Mouse (Mus musculus): ENCODE measurements at regions not wholly inside any gene's neighbourhood (a gene's known extent, or its start where the extent isn't known, plus 50 kb on each side); places are given as distances from the start of the nearest gene placed in this dataset.

DNA sequence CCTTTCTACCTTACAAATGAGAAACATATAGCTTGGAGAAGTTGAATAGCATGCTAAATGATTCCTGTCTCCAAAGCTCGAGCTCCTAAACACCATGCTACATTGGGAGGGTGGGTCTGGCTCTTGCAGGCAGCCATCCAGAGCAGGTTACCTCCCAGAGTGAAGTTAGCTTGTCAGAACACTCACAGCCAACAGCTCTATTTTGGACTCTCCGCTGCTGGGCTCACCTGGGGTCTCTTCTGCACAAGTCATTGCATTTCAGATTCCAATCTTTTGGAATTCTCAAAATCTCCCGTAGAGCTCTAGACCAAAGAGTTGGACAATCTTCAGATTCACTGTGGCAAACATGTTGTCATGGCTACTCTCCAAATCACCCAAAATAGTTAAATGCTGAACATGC is 142.0 kb upstream of the Hnrnpa3 start:
- DNase-seq, result no peak

DNA sequence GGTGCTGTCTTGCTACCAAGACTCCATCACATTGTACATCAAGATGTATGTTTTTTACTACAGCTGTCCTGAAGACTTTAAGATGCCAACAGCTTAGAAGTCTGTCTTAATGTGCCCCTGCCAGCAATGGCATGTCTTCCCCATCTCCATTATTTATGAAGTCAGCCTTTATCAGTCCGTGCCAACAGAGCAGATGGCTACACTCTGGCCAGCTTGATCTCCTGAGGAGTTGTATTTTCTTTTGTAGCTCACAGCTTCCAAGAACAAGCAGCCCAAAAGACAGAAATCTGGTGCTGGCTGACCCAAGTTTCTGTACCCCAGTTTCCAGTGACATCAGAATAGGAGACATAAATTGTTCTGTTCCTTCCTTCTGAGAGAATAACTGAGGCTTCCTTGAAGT is 140.5 kb upstream of the Hnrnpa3 start:
- no peak for DNase-seq

DNA sequence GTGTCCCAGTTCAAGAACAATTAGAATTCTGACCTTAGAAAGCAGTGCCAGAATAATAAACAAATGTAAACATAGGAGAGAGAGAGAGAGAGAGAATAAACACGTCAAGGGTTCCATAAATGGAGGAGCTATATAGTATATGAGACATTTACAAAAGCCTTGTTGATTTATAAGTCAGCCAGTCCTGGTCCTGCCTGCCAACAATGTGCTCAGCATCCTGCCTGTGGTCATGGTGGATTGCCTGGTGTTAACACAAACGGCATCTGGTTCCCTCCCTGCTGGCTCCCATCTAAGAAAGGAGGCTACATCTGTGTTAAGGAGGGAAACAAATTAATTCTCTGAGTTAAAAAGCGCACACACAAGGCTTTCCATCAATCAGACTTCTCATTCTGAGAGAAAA is 133.5 kb upstream of the Hnrnpa3 start:
- no peak for DNase-seq

DNA sequence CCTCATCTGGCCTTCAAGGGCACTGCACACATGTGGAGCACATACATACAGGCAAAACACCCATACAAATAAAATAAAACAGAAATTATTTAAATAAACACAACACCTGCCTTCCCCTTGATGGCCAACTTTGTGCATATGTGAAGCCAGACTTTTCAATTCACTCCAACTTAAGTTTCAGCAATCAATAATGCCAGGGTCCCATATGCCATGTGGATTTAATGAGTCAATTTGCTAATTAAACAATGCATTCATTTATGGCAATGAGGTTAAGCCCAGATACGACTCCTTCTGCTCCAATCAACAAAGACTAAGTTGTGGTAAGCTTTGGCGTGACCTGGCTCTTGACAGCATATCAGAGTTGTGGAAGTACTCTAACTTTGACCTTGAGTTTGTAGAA is 130.4 kb upstream of the Hnrnpa3 start:
- no peak for DNase-seq

DNA sequence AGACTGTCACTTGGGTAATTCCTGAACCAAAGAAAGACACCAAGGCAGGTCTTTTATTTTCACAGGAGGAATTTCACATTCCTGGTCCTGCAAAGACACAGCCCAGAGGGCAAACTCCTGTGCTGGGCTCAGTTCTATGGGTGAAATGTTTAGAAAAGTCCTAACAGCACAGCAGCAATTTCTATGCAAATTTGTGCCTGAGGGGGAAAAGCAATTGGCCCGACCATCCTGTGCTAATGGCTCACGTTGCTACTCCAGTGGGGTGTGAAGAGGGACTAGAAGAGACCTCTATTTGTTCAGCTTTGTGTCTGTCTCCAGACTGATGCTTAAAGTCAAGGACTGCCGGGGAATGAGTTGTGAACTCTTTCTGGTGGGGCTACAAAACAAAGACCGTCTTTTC is 120.9 kb upstream of the Hnrnpa3 start:
- no peak for DNase-seq

DNA sequence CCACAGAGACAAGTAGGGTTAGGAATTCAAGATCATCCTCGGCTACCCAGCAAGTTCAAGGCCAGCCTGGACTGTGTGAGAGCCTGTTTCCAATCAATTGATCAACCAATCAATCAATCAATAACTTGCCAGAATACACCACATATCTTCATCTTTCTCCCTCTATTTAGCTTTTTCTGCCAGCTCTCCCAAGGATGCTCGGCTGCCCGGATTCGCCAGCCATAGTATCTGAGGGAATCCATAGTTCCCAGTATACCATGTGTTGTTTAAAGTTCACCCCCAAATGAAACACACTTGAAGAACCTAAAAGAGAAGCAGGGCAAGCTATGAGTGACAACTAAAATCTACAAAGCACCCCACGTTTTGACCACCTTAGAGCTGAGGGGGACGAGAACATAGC is 119.3 kb upstream of the Hnrnpa3 start:
- no peak for DNase-seq

DNA sequence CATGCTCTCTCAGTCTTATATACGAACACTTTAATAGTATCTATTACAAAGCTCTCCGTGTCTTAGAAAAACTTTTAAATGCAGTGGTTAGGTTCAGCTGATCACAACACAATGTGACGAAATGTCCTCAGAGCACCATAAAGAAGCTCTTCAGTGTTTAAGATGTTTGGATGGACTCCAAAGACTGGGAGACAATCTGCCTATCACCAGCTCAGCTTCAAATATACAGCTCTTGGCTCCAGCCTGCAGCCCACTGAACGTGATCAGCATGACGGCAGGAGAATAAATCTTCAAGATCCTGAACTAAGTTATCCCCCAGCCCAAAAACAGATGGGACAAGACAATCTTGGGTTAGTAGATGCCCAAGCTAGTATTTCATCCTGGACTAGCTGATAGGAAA is 116.7 kb upstream of the Hnrnpa3 start:
- DNase-seq, result no peak

DNA sequence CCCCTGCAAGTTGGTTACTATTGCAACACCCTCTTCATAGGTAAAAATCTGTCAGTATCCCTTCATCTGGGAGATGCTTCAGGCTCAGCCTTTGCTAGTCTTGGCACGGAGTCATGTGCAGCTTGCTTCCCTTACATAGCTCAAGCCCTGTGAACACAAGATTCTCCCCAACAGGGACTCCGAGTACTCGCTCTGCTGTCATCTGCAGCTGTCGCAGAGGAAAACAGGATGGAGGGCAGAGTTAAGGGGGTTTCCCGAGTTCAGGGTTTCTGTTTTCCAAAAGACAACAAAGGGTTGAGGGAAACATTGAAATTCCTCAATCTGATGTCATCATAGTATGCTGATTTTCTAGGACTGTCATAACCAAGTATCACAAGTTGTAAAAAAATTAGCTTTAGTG is 116.3 kb upstream of the Hnrnpa3 start:
- DNase-seq, result peak; percentile 38

DNA sequence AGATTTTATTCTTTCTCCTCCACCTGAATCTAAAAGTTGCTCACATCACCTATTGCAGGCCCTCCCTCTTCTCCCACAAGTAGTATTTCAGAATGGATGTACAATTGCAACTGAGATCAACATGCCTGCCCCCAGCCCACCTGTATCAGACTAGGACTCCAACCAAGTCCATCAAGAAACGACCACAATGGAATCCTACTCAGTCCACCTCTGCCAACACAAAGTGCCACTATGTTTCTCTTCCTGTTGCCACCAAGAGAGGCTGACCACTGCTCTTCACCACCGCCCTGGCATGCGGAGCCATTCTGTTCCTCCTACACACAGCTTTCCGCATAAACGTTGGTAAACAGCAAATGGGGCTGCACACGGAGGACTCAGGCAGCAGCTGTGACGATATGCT is 113.1 kb upstream of the Hnrnpa3 start:
- DNase-seq, result no peak

DNA sequence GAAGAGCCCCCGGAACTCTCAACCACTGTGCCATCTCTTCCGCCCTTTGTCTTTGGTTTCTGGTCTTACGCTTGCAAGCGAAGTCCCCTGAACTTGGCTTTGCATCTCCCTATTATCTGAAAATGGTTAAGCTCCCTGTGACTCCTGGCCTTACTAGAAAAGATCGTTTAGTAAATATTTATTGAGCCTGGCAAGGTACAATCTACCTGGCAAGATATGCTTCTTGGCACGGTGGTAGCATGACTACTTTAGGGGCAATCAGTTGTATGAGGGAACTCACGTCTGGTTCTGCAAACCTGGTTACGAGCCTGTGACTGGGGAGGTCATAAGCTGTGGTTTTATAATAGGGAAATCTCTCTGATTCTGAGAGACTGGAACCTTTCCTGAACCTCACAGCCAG is 103.4 kb upstream of the Hnrnpa3 start:
- DNase-seq, result no peak

DNA sequence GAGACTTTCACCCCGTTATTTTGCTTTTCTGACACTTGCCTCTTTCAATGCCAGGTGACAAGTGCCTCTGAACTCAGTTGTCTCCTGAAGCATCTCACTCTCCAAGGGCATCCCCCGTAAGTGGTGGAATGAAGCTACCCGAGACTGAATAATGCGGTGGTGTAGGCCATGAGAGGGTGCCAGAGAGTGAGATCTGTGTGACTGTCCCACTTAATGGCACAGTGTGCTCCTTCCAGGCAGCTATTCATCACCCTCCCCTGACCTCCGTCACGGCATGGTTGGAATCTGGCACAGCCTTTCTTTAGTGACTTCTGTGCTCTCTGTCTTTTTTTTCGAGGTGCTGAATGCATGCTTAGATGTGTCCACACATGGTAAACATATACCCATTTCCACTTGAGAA is 102.3 kb upstream of the Hnrnpa3 start:
- no peak for DNase-seq

DNA sequence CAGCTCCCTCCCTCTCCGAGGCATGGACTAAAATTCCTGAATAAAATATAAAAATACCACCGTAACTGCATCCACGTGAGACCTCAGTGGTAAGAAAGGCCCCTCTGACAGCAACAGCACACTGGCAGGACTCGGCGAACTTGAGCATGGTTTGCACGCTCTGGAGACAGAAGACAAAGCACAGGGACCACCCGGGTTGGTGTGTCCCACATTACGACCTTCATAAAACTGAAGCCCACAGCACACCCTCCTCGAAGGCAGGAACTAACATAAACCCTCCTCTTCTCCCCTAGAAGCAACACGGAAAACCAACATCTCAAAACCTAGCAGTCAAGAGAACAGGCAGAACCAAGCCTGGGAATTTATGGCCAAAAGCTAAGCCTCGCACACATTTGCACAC is 101.7 kb upstream of the Hnrnpa3 start:
- DNase-seq, result no peak

DNA sequence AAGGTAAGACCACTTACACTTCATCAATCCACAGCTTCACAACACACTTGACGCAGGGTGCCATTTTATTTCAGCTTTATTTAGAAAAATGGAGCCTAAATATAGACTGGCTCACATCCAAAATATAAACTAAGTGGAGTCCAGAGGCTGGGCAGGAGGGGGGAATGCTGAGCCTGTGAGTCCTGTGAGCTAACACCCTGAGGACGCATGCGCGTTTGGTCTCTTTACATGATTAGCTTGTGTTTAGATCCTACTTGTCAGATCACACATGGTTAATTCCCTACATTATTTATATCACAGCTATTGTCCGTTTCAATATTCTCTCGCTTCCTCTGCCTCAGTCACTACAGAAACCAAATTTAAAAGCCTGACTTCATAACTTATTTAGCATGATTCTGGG is 99.1 kb upstream of the Hnrnpa3 start:
- DNase-seq, result no peak

DNA sequence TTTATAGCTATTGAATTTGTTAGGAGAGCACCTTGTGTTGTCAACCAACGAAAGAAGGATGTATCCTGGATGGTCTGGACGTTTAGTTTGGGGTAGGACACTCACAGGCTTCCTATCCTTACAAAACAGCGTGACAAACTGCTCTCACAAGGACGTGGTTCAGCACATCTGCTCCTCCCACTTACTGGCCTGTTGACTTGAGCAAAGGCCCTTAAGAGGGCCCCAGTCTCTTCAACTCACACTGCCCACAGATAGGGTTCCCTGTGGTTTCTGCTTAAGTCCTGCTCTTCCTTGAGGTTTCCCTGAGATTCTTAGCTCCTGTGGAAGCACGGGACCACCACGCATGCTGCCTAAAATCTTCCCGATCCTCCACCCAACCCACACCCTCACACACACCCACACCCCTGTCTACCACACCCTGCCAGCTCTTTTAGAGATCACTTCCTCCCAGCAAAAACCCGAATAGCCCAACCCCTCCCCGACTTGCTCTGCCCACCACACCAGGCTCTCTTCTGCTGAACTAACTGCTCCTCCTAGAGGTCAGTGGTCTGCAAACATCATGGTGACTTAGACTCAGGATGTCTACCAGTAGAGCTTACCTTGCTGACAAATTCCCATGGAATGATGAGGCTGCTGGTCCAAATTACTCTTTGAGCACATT is 95.7 kb upstream of the Hnrnpa3 start:
- peak; percentile 13 for DNase-seq

DNA sequence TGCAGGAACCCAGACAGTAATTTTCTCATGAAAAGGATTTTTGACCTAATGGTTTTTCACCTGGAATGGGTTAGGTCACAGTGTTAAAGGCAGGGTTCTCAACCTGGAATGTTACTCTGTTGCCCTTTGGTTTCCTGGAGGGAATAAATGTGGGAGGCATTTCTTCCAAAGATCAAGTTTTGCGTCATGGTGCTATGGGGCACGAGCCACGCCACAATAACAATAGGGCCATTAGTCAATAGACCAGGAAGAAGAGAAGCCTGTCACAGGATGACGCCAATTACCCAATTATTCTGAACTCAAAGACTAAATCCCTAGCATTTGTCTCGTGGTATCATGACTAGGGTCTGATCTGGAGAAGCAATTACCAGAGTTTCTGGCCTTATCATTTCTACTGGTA is 94.3 kb upstream of the Hnrnpa3 start:
- DNase-seq, result no peak

DNA sequence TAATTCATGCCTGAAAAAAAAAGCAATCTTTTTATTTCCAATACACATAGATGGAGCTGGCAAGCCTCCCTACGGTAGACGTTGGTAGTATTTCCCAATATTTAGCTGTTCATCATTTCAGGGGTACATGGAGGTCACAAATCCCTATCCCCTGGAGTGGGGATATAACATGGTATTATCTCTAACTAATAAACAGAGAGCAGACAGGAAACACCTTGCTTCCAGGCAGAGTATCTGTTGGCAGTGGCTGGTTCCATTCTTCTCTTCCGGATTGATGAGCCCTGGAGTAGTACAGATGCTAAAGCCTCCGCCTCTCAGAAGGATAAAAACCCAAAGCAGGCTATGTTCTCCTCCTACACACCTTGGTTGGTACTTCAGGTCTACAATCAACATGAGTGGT is 91.9 kb upstream of the Hnrnpa3 start:
- no peak for DNase-seq

DNA sequence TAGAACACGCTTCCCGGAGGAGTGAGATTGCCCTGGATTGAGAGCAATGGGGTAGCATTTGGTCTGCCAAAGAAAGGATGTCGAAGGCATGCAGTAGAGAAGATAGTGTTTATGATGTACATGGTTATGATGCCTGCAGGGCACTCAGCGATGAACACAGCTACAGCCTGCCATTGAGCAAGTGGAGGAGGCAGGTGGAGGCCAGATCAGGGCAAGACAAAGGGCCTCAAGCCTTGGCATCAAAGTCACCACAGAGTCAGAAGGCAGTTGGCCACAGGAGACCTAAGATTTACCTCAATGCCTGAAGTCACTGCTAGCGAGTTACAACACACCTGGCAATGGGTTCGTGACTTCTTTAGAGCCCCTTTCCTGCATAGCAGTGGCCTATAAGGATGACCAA is 89.3 kb upstream of the Hnrnpa3 start:
- no peak for DNase-seq

DNA sequence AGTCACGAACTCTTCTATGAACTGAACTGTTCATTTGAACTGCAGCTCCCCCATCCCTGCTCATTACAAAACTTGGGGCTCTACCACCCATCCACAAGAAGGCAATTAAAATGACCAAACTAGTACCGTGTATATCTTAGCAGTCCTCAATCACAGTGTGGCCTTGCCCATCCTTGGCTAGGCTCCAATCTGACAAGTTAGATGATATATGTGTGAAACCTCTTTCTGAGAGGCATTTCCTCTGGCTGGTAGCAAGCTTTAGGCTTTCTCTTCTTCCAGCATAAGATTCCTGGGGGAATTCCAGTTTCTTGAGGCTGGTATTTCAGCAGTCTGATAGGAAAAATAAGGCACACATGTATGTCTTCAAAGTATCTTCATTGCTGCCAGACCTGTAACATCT is 88.8 kb upstream of the Hnrnpa3 start:
- DNase-seq, result no peak

DNA sequence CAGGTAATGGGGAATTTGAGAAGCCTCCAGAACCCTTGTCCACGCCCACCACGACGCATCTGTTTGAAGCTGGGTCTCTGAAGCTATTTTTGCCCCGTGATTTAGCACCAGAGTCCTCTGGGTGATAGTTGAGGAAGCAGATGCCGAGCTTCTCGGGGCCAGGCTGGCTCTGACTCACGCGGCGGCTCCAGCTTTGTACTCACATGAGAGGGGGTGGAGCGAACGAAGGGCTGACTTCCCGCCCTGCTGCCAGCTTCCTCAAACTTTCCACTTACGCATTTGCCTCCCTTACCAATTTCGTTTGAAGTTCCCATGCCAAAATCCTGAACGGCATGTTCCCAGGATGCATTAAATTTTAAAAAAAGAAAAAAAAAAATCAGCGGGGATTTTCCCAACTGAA is 74.1 kb upstream of the Hnrnpa3 start:
- peak; percentile 88 for DNase-seq

DNA sequence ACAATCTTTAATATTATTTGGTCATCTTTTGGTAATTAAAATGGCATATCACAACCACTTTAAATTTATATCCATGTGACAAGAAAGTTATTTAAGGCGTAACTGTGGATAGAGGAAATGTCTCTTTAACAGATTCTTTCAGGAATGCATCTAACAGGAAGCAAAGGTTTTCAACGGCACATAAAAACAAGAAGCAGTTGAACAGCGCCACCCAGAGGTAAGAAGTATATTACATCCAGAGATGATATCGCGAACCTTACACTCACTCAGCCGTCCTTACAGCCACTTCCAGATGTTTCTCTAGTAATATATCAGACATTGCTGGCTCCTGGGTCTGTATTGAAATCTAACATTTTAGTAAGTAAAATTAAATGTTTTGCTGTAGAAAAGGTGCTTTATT is 70.5 kb upstream of the Hnrnpa3 start:
- DNase-seq, result peak; percentile 77

DNA sequence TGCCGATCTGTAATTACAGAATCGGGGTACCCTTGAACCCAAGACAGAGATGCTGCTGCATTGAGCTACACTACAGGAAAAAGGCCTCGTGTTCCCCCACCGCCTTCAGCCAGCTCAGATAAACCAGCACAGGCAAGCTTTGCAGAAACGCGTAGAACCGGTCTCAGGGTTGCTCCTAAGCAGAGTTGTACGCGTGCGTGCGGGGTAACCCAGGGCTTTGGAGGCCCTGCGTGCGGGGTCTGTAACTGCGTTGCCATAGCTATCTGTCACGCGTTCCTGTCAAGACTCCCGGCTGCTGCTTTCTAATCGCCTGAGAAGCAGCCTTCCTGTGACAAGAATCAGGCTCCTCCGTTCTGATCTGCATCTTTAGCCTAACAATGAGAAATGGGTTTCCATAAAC is 69.6 kb upstream of the Hnrnpa3 start:
- peak; percentile 64 for DNase-seq

DNA sequence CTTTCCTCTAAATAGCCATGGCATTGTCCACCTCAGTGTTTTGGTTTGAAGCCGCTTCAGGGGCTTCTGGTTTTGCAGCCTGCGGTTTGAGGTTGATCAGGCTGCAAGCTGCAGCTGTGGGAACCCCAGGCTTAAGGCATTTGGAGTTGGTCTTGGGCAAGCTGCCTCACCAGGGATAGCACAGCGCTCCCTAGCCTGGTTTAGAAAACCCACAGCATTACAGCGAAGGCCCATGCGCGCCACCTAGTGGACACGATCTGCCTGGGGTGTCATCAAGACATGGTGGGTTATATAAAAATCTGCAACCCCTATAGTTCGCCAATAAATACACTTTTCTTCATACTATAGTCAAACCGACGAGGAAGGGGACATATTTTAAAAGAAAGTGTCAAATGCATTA is 68.9 kb upstream of the Hnrnpa3 start:
- DNase-seq, result peak; percentile 97

DNA sequence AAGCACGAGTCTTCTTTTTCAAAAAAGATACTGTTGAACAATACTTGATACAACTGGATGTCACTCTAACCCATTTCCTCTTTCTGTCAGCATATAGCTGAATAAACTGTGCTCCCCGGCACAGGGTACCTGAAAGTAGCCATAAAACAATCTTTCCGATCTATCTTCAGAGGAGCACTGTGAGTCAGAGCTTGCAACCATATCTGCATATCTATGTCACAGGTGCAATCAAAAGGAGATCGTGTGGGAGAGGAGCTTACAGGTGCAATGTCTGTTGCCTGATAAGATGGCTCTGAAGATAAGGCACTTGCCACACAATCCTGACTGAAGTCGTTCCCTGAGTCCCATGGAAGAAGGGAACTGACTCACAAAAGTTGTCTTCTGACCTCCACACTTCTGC is 58.5 kb upstream of the Hnrnpa3 start:
- no peak for DNase-seq

DNA sequence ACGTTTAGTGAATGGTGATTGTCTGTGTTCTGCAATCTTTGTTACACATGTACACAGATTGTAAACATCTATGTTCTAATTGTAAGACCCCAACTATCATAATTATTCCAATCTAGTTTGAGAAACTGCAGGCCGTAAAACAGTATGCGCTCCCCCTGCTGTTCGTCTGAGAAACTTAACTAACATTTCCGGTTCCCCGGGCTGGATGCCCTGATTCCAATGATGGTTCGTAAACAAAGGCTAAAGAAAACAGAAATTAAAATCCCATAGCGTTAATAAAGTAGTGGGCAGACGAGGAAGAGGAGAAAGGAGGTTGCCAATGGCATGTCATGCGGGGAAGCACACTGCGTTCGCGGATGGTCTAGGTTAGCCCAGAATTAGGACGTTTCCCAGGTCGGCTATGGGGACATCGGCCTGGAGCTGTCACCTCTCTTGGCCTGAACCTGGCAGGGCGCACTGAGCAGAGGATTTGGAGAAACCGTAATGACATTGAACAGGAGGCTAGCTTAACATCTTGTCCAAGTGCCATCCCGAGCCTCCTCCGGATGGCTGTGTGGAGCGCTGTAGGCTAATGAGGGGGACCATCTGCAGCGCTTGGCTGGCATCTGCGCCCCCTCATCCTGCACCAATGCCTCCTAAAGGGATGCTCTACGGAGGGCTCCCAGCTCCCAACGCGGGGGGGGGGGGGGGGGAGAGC is 55.7 kb upstream of the Hnrnpa3 start:
- DNase-seq, result peak; percentile 79

DNA sequence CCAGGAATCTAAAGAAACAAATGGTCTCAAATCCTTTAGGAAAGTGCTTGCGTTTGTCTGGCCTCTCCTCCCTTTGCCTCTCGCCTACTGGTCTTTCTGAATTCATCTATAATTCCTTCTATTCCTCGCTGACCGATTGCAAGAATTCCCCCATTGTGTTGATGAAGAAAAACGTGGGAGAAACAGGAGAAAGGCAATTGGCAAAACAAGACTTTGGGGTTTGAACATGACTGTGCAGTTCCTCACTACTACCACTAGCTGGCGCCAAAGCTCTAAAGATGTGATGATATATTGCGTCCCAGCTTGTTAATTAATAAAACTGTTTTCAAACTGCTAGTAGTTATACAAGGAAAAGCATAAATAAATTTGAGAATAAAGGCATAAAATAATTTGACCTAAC is 53.4 kb upstream of the Hnrnpa3 start:
- peak; percentile 68 for DNase-seq
